Mouse (Mus musculus) stomach, embryonic 15.5 days (tissue): ENCODE data around the gene Fgd3. TPM values are rescaled to one million over a fixed set of nuclear protein-coding genes. Genes with fewer than 3 reads are reported as not detected.
A peak's percentile ranks its signal among the peaks of the same experiment; 100 is the strongest.

Source experiments
- ATAC-seq: fragments of 200-750 bp; cut with Nextera tagmentation; 2 replicates; pipeline ENCODE4 v1.8.0; 2017; ENCODE audit warnings: low read depth, moderate number of reproducible peaks, moderate TSS enrichment; ENCODE audit not compliant: insufficient read depth, low FRiP score
- H3K27ac ChIP-seq: fragments of 300-500 bp; sonication (generic); 2 replicates; pipeline ENCODE4 v1.5.1; 2015; ENCODE audit warnings: mild to moderate bottlenecking, inconsistent platforms
- H3K27me3 ChIP-seq: fragments of 300-500 bp; sonication (generic); replicated peaks from 2 replicates; pipeline ENCODE4 v1.6.1; 2015; ENCODE audit warnings: inconsistent platforms
- H3K36me3 ChIP-seq: fragments of 300-500 bp; sonication (generic); 2 replicates; pipeline ENCODE4 v1.6.1; 2015; ENCODE audit warnings: inconsistent platforms
- H3K4me1 ChIP-seq: fragments of 300-500 bp; sonication (generic); 2 replicates; pipeline ENCODE4 v1.6.1; 2015; ENCODE audit warnings: inconsistent platforms
- H3K4me2 ChIP-seq: fragments of 300-500 bp; sonication (generic); 2 replicates; pipeline ENCODE4 v1.6.1; 2015; ENCODE audit warnings: mild to moderate bottlenecking, inconsistent platforms
- H3K4me3 ChIP-seq: fragments of 300-500 bp; sonication (generic); replicated peaks from 2 replicates; pipeline ENCODE4 v1.5.1; 2015; ENCODE audit warnings: inconsistent platforms
- H3K9ac ChIP-seq: fragments of 300-500 bp; sonication (generic); 2 replicates; pipeline ENCODE4 v1.6.1; 2015; ENCODE audit warnings: inconsistent platforms
- H3K9me3 ChIP-seq: fragments of 300-500 bp; sonication (generic); 2 replicates; pipeline ENCODE4 v1.6.1; 2016; ENCODE audit warnings: inconsistent platforms
- WGBS: fragments of 180-500 bp; shearing (Covaris S2); methylation state at CpG from one replicate; pipeline ENCODE4 v1.1.7; 2015; 5-methylcytosine and 5-hydroxymethylcytosine counted together
- polyA plus RNA-seq: library from polyadenylated mRNA; unstranded; fragments of >200 nt; fragmentation: Nextera tagmentation; extraction: Ambion mirVana; gene quantifications from 2 replicates; pipeline ENCODE4 v1.2.1, GENCODE M21; 2015

Fgd3 gene
- polyA plus RNA-seq, 1 experiment from 2014 or later = 0.65 TPM

DNA sequence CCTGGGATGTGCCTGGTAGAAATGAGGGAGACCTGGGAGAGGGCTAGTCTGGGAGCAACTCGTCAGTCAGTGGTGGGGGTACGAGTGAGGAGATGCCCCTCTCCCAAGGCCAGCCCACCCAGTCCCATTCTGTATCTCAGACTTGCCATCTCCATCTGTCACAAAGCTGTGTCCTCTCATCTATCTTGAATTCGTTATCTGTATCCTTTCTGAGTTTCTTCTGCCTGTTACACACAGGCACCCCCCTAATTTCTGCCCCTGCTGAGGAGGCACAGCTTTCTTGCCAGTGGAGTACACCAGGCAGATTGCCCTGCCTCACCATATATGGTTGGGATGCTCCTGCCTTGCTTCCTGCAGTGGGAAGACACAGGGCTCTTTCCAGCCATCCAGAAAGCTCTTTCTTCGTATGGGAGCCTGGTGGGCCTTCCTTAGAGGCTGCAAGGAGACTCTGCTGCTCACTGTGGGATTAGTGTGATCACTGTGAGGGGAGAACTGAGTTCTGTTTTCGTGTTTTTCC lies 33.9 kb upstream of the Fgd3 start:
- no peaks in the 10 kb centered on the region for H3K9me3 ChIP-seq
- H3K4me1 ChIP-seq = peaks cover 3% of the 10 kb centered on the region
- no peak overlapping the region; the same call in 1 of the 2 replicates for H3K27ac ChIP-seq
- no peaks in the 10 kb centered on the region for H3K36me3 ChIP-seq
- no peak for ATAC-seq
- H3K4me2 ChIP-seq = no peak overlapping the region
- no peak overlapping the region for H3K9ac ChIP-seq
- H3K4me3 ChIP-seq = no peak overlapping the region
- 73% methylated on average over 5 of the region's 5 CpGs for WGBS
- no peaks in the 10 kb centered on the region for H3K27me3 ChIP-seq

DNA sequence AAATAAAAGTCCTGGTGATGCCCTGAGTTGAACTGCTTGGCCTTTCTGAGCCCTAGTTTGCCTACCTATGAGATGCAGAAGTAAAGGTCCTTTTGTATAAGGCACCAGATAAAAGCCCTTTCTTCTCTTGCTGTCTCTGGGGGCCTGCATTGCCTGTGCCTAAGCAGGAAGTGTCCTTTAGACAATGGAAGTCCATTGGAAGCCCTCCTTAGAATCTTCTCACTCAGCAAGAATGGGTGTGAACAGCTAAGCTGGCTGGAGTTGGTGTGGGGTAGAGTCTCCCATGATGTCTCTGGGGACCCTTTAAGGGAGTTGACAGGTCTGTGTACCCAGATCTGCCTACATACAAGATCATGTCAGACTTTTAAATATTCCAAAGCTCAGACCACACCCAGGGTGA lies 33.3 kb upstream of the Fgd3 start:
- no peak overlapping the region for H3K4me3 ChIP-seq
- no peaks in the 10 kb centered on the region for H3K9me3 ChIP-seq
- H3K9ac ChIP-seq = no peak overlapping the region
- ATAC-seq = no peak
- H3K4me2 ChIP-seq = no peak overlapping the region
- H3K27ac ChIP-seq = no peak overlapping the region
- no peaks in the 10 kb centered on the region for H3K36me3 ChIP-seq
- H3K27me3 ChIP-seq = no peaks in the 10 kb centered on the region
- H3K4me1 ChIP-seq = peaks cover 3% of the 10 kb centered on the region

DNA sequence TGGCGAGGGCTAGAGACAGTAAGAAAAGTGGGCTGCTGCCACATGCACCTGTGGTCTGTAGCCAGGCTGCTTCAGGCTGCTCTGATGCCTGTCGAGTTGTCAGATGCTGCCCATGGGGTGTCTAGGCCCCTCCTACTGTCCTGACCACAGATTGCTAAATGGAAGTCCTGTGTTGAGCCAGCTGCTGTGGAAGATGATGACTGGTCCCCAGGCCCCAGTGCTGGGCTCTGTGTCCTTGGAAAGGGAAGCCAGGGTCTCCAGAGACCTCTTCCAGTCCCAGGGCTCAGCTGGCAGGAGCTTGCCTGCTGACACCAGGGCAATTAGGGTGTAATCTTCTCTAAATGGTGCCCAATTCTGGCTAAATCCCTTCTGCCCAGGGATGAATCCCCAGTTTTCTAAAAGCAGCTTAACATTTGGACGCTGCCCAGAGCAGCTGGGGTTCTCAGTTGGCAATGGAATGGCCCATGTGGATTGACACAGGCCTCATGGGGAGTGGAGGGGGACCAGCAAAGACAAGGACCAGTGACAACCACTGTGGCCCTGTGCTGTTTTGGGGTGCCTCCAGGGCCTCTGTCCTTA lies 32.6 kb upstream of the Fgd3 start:
- H3K4me1 ChIP-seq = peaks cover 3% of the 10 kb centered on the region
- H3K9ac ChIP-seq = no peak overlapping the region
- H3K27me3 ChIP-seq = no peaks in the 10 kb centered on the region
- ATAC-seq = no peak
- H3K27ac ChIP-seq = no peak overlapping the region
- no peaks in the 10 kb centered on the region for H3K36me3 ChIP-seq
- 72% methylated on average over 3 of the region's 3 CpGs for WGBS
- no peaks in the 10 kb centered on the region for H3K9me3 ChIP-seq
- no peak overlapping the region for H3K4me2 ChIP-seq
- H3K4me3 ChIP-seq = no peak overlapping the region

DNA sequence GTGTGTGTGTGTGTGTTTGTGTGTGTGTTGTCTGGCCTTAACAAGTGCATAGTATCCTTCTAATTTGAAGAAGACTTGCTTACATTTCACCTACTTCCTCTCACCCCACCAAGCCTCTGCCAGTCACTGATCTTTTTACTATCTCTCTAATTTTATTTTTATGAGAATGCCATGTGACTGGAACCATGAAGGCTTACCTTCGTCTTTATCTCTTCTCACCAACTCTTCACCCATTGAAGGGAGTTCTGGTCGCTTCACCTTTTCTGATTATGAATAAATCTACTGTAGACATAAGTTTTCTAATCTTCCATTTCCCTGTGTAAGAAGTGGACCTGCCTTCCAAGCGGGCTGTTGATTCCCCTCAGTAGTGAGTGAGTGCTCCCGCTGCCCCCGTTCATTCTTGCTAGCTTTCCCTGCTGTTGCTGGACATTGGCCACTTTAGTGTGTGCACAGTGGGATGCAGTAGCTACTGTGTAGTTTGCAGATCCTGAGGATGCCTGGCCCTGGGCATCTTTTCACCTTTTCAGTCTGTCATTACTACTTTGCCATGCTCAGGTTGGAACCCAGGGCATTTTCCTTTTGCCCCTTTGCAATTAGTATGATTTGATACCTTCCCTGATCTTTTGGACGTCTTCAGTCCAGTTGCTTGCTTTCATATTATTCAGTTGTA lies 29.9 kb upstream of the Fgd3 start:
- Histone ChIP-seq H3K4me3 (no peak overlapping the region), H3K27ac (no peak overlapping the region), H3K36me3 (no peaks in the 10 kb centered on the region), H3K9ac (no peak overlapping the region), H3K9me3 (no peaks in the 10 kb centered on the region), H3K4me1 (peaks cover 9% of the 10 kb centered on the region), H3K4me2 (no peak overlapping the region), H3K27me3 (no peaks in the 10 kb centered on the region)
- ATAC-seq = no peak
- WGBS = 84% methylated on average over 6 of the region's 6 CpGs

DNA sequence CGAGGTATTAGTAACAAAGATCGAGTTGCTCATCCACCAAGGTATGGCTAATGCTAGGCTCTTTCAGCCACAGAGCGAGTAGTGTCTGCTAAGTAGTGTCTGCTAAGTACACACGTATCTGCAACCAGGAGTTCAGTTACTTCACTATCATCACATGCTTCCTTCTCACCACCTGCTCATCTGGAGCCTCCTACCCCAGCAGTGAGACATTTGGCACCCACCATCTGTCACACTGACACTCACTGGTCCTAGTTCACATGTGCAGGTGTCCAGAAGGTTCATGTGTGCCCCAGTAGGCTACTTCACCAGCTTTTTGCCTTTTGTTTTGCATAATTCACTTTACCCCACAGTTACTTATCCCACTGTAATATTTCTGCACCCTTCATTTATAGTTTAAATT lies 29.2 kb upstream of the Fgd3 start:
- Histone ChIP-seq H3K27ac (no peak overlapping the region), H3K4me1 (peaks cover 15% of the 10 kb centered on the region), H3K36me3 (no peaks in the 10 kb centered on the region), H3K27me3 (no peaks in the 10 kb centered on the region), H3K9ac (no peak overlapping the region), H3K4me3 (no peak overlapping the region), H3K9me3 (no peaks in the 10 kb centered on the region), H3K4me2 (no peak overlapping the region)
- WGBS = 85% methylated on average over 4 of the region's 4 CpGs
- ATAC-seq = no peak

DNA sequence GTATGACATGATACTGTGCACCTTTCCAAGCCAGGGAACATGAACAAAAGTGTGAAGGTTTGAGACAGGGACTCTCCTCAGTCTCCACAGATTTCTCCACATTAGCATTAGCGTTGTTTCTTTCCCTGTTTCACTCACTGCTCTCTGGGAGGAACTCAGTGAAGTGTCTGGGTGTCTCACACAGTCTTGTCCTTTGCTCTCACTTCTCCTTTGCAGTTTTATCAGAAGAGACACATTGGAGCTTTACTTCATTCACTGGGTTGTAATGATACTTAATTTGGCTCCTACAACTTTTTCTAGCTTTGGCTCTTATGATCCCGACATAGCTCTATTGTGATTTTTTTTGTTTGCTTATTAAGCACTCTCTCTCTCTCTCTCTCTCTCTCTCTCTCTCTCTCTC lies 28.4 kb upstream of the Fgd3 start:
- no peaks in the 10 kb centered on the region for H3K9me3 ChIP-seq
- no peak overlapping the region for H3K27ac ChIP-seq
- no peaks in the 10 kb centered on the region for H3K27me3 ChIP-seq
- ATAC-seq = no peak
- no peak overlapping the region for H3K4me2 ChIP-seq
- no peaks in the 10 kb centered on the region for H3K36me3 ChIP-seq
- no peak overlapping the region for H3K9ac ChIP-seq
- no peak overlapping the region for H3K4me3 ChIP-seq
- WGBS = 76% methylated on average over 2 of the region's 2 CpGs
- peaks cover 18% of the 10 kb centered on the region for H3K4me1 ChIP-seq

DNA sequence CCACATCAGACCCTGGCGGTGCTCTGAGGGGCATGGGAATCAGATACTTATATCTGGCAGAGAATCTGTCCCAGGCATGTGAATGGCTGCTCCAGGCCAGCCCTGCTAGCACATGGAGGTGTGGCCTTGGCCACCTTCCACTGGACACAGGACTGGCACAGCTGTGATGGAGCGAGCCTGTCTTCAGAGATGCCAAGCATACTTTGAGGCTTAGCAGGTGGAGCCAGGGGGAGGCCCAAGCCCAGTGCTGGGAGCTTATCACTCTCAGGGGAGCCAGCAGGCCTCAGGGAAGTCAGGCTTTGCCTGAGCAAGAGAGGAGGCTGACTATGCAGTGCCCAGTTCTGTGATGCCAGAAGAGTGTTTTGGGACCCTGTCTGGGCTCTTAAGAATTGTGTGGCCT lies 25.4 kb upstream of the Fgd3 start:
- Histone ChIP-seq H3K27ac (no peak overlapping the region), H3K9ac (no peak overlapping the region), H3K9me3 (no peaks in the 10 kb centered on the region), H3K36me3 (no peaks in the 10 kb centered on the region), H3K4me3 (no peak overlapping the region), H3K4me2 (no peak overlapping the region), H3K4me1 (peaks cover 34% of the 10 kb centered on the region), H3K27me3 (no peaks in the 10 kb centered on the region)
- no peak for ATAC-seq
- 67% methylated on average over 2 of the region's 2 CpGs for WGBS

DNA sequence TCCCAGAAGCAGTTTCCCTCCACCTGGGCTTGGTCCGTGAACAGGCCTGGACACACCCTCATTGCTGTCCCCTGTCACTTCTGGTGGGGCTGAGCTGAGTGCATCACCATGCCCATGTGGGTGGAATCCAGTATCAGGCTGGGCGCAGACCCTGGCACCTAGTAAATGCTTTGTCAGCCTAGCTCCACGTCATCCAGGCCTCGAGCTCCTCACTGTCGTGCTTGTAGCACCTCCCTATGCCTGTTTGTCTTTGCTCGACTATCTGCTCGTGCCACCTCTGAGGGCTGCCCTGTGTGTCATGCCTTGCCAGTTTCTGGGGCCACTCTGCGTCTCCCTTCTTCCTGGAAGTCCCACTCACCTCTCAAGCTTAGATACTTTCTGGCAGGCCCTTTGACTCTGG lies 24.5 kb upstream of the Fgd3 start:
- no peak overlapping the region for H3K27ac ChIP-seq
- H3K4me1 ChIP-seq = peaks cover 38% of the 10 kb centered on the region
- H3K9ac ChIP-seq = no peak overlapping the region
- H3K9me3 ChIP-seq = no peaks in the 10 kb centered on the region
- H3K36me3 ChIP-seq = no peaks in the 10 kb centered on the region
- ATAC-seq = no peak
- no peak overlapping the region for H3K4me3 ChIP-seq
- H3K27me3 ChIP-seq = no peaks in the 10 kb centered on the region
- 74% methylated on average over 8 of the region's 8 CpGs for WGBS
- no peak overlapping the region for H3K4me2 ChIP-seq

DNA sequence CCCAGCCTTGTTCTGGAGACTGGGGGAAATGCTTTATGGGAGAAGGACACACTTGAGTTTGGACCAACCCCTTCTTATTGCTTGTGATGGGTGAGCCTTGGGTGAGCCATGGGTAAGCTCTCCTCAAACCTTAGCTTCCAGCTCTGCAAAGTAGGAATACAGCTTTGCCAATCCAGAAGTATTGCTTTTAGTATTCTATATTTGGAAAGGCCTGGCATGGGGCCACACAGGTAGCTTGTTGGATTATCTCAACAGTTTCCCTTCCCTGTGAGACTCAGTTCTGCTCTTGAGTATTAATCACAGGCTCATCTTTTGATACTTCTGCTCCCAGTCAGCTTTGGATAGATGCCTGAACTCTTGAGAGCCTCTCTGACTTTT lies 22.6 kb upstream of the Fgd3 start:
- Histone ChIP-seq H3K27me3 (no peaks in the 10 kb centered on the region), H3K4me2 (peak overlapping the region; percentile 82), H3K4me1 (peaks cover 38% of the 10 kb centered on the region), H3K9me3 (no peaks in the 10 kb centered on the region), H3K36me3 (no peaks in the 10 kb centered on the region), H3K27ac (no peak overlapping the region), H3K4me3 (peak overlapping the region; percentile 93), H3K9ac (no peak overlapping the region)
- no peak for ATAC-seq

DNA sequence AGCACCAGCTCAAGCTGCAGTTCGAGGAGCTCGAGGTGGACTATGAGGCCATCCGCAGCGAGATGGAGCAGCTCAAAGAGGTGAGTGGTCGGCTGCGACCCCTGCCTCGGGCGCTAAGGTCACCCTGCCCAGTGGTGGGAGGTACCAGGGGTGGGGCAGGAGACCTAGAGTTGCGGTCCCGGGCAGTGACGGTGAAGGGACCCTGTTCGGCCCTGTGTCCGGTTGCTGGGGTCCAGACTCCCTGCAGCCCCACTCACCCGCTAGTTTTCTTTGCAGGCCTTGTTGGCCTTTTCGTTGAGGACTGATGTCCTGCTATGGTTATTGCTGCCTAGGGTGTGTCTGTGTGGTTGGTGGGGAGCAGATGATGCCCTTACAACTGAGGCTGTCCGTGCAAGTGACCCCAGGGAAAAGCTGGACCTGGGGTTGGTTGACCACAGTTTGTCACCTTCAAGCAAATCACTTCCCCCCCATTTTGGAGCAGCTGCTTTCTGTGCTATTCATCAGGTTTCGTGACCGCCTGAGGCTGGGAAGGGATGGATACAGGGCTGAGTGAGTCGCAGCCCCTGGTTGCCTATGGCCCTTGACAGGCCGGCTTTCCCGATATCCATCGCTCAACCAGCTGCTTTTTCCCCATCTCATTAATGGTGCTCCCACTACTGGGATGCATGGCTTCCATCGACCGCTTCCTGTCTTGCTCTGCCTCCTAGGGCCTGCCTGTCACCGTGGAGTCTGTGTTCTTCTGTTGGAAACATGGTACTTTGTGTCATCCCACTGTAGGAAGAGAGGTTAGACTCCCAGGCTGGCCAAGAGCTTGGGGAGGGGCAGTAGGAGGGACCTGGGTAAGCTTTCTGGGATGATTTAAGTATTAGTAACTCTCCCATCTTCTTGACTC lies 22.0 kb upstream of the Fgd3 start:
- Histone ChIP-seq H3K36me3 (no peaks in the 10 kb centered on the region), H3K4me3 (peak overlapping the region; percentile 93), H3K4me1 (peaks cover 38% of the 10 kb centered on the region), H3K4me2 (peak overlapping the region; percentile 82), H3K27ac (peak overlapping the region; percentile 78), H3K9me3 (no peaks in the 10 kb centered on the region), H3K27me3 (no peaks in the 10 kb centered on the region), H3K9ac (peak overlapping the region; percentile 95)
- 9% methylated on average over 25 of the region's 25 CpGs for WGBS
- no peak for ATAC-seq

DNA sequence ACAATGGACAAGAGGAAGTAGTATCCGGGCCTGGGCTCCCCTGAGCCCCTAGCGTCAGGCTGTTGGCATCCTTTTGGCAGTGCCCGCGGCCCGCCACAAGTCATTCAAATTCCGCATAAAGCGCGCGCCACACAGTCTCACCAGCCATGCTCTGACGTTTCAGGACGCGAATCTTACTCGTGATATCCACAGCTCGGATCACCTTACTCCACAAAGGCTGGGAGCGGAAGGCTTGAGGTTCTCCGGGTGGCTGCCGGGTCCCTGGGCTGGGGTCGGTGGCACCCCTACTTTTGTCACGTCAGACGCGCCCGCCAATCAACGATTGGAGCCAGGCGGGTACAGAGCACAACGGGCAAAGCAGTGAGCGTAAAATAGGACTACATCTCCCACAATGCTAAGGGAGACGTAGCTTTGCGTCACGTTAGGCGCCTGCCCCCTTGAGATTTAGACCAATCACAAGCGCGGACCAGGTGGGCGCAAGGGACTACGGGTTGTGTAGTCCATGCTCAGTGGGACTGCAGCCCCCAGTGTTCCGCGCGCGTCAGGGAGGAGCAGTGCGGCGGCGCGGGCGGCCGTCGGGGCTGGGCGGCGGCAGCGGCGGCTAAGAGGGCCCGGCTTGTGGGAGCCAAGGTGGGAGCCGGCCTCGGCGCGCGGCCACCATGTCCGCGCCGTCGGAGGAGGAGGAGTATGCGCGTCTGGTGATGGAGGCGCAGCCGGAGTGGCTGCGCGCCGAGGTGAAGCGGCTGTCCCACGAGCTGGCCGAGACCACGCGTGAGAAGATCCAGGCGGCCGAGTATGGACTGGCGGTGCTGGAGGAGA lies 21.1 kb upstream of the Fgd3 start, which contains the start of gene Bicd2:
Bicd2 (plus strand) TSS at position 574 of the 819 bp plus-strand sequence.
- Histone ChIP-seq H3K4me3 (peak within 1 kb of the TSS; percentile 93), H3K27ac (peak within 1 kb of the TSS; percentile 78), H3K36me3 (no peaks in the 10 kb centered on the region), H3K9ac (peak within 1 kb of the TSS; percentile 95), H3K27me3 (no peaks in the 10 kb centered on the region), H3K4me2 (peak within 1 kb of the TSS; percentile 82), H3K4me1 (peaks cover 38% of the 10 kb centered on the region), H3K9me3 (no peaks in the 10 kb centered on the region)
- ATAC-seq = peak; percentile 99
- under 1% methylated on average over 74 of the region's 74 CpGs for WGBS
